Mouse (Mus musculus): ENCODE measurements at regions not wholly inside any gene's neighbourhood (a gene's known extent, or its start where the extent isn't known, plus 50 kb on each side); places are given as distances from the start of the nearest gene placed in this dataset.

GRCm38 (mm10) chr10:95074959-95075590 is 130.4 kb upstream of the Plxnc1 start:
- TF ChIP-seq POLR2A (IDR thresholded peaks at IDR 0.05; ENCODE audit: extremely low read depth, insufficient read depth, low read length) (no peak), CTCF (IDR thresholded peaks at IDR 0.05; ENCODE audit: extremely low read depth, insufficient read depth, low read length) (no peak)

Data from cortical plate, adult 2 months (tissue).